Mouse (Mus musculus) retina, adult 2 months (tissue): ENCODE results near the gene Gm20683.
"Not testable (repeated sequence)": the region's sequence is repeated elsewhere in the genome, so short reads cannot be mapped to it uniquely, and the experiment has no call there.

Experiments used
- DNase-seq: peaks from one replicate; pipeline ENCODE4 v3.0.0-alpha.2; 2012; ENCODE audit warnings: low read depth, low spot score

The Gm20683 gene

GRCm38 (mm10) chr17:25827546-25828222 lies 13.9 kb downstream of the Gm20683 start:
- DNase-seq: no peak

- DNase-seq: no peak
These were observed 14.6 kb downstream of the Gm20683 start for GRCm38 (mm10) chr17:25827011-25827410.

- no peak for DNase-seq
These were observed 15.5 kb downstream of the Gm20683 start for GRCm38 (mm10) chr17:25825984-25826570.

- DNase-seq: no peak
These were observed 16.3 kb downstream of the Gm20683 start for GRCm38 (mm10) chr17:25825311-25825710.

GRCm38 (mm10) chr17:25824362-25825142 lies 17.0 kb downstream of the Gm20683 start:
- no peak for DNase-seq

GRCm38 (mm10) chr17:25823452-25823851 lies 18.1 kb downstream of the Gm20683 start, which contains the start of gene Wdr24:
Gene Wdr24, plus strand, starts transcription at chr17:25823627.
- peak; percentile 83 for DNase-seq

- DNase-seq: no peak
These were observed 22.4 kb downstream of the Gm20683 start for GRCm38 (mm10) chr17:25818851-25819780.

GRCm38 (mm10) chr17:25817662-25818061 lies 23.9 kb downstream of the Gm20683 start:
- no peak for DNase-seq

GRCm38 (mm10) chr17:25813471-25813870 lies 28.1 kb downstream of the Gm20683 start:
- DNase-seq: no peak

- DNase-seq: no peak
These were observed 30.7 kb downstream of the Gm20683 start for GRCm38 (mm10) chr17:25810890-25811289.

- no peak for DNase-seq
These were observed 31.8 kb downstream of the Gm20683 start for GRCm38 (mm10) chr17:25809606-25810340.

GRCm38 (mm10) chr17:25808789-25809605 lies 32.6 kb downstream of the Gm20683 start, which contains the start of gene Fbxl16:
Gene Fbxl16, plus strand, starts transcription at chr17:25809085.
- DNase-seq: peak; percentile 88

GRCm38 (mm10) chr17:25808028-25808427 lies 33.5 kb downstream of the Gm20683 start:
- DNase-seq: no peak

GRCm38 (mm10) chr17:25807452-25807851 lies 34.1 kb downstream of the Gm20683 start:
- DNase-seq: not testable (repeated sequence)

GRCm38 (mm10) chr17:25806507-25806906 lies 35.1 kb downstream of the Gm20683 start:
- no peak for DNase-seq

GRCm38 (mm10) chr17:25802825-25803517 lies 38.6 kb downstream of the Gm20683 start:
- no peak for DNase-seq

GRCm38 (mm10) chr17:25801029-25801428 lies 40.5 kb downstream of the Gm20683 start:
- DNase-seq: no peak

- DNase-seq: no peak
These were observed 44.6 kb downstream of the Gm20683 start, which contains the start of gene Metrn for GRCm38 (mm10) chr17:25796951-25797369. Gene Metrn, minus strand, starts transcription at chr17:25797136.

- DNase-seq: no peak
These were observed 45.3 kb downstream of the Gm20683 start for GRCm38 (mm10) chr17:25796211-25796771.
